Mouse (Mus musculus): Measurements from ENCODE around the gene Trat1.

Trat1 gene

GRCm38 (mm10) chr16:48771971-48772445 lies at the start of gene Trat1:
Gene Trat1, minus strand, starts transcription at chr16:48772021.
- DNase-seq (ENCODE audit: low read depth), result no peak

- peak; percentile 46 for DNase-seq (ENCODE audit: low read depth)
Observed at GRCm38 (mm10) chr16:48818524-48818923, 46.7 kb upstream of the Trat1 start.

DNA sequence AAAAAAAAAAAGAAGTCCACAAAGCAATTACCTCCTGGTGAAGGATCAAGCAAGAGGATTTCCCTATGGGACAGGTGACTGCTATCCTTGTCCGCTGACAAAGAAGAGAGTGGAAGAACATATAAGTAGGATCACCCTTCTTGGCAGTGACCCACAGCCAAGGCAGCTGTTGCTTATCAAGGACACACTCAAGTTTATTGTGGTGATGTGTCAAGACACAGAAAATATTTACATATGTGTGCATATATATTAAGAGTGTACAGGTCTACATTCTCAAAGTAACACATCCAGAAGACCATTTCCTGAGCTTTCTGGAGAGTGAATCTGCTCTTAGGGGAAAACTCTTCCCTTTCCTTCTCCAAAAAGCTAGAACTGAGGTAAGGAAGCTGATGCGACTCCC lies 44.9 kb upstream of the Trat1 start, which contains the start of gene Retnlb:
Gene Retnlb (plus strand): TSS at position 162 of the 400 bp plus-strand sequence.
- no peak for DNase-seq (ENCODE audit: low read depth)

DNA sequence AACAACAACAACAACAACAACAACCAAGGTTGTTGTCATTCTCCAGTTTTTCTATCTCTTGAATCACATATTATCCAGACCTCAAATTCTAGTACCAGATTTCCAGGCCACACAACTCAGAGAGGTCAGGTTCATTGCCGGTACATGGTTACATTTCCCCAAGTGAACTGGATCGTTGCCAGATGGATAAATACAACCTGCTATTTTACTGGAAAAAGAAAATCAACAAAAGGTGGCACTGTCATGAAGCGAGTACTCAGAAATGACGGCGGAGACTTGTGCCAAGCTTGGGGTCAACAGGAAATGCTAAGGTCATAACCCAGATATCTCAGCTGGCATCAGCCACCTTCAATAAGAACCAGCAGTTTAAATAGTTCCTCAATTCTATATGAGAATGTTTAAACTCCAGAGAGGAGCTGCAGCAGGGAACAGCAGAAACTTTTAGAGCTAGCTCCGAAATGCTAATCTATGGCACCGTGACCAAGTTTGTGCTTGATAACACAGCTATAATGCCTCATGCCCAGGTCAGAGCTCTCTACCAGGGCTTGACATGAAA lies 40.1 kb upstream of the Trat1 start:
- DNase-seq (ENCODE audit: low read depth), result no peak

DNA sequence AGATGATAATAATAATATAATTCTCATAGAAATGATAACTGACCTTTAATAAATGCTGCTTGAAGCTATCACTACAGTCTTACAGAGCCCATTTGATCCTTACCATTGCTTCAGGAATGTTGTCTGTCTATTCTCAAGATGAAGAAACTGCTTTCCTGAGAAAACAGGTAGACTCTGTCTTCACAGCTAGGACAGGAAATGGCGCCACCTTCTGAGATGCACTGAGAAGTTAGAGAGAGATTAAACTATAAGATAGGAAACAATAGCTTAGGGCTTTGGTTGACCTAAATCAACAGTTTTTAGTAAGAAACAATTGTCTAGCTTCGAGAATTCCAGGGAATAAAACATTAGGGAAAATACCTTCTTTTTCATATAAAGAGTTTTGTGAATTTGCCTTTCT lies 37.6 kb upstream of the Trat1 start:
- peak; percentile 47 for DNase-seq (ENCODE audit: low read depth)

DNA sequence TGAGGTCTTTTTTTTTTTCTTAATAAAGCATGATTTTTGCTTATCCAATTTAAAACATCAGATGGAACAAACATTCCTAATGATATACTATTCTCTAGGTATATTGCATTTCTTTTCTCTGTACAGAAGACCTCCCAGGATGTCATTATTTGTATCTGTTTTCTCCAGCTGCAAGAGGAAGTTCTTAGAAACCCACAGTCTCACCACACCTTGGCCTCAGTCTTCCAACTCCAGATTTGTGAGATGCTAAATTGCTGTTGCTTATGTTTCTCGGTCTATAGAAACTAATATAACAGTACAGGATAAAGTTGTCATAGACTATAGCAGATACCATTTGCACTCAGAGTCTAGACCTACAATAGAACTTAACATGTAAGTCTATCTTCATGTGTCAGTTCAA lies 34.7 kb upstream of the Trat1 start:
- DNase-seq (ENCODE audit: low read depth), result no peak

DNA sequence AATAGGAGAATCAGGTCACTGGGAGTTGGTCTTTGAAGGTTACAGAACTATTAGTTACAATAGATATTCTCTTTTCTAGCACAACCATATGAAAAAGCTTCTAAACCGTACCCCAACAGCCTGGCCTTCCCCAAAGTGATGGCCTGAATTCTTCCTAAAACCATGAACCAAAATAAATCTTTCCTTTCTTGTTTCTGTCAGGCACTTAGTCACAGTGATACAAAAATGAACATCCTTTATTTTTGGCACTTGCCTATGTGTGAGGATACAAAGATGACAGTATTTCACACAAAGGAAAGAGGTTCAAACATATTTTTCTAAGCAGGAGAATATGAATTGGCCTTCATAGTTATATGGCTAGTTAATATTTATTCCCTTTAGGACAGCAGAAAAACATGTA lies 33.6 kb upstream of the Trat1 start:
- no peak for DNase-seq (ENCODE audit: low read depth)

GRCm38 (mm10) chr16:48800906-48801305 lies 29.1 kb upstream of the Trat1 start:
- no peak for DNase-seq (ENCODE audit: low read depth)

DNA sequence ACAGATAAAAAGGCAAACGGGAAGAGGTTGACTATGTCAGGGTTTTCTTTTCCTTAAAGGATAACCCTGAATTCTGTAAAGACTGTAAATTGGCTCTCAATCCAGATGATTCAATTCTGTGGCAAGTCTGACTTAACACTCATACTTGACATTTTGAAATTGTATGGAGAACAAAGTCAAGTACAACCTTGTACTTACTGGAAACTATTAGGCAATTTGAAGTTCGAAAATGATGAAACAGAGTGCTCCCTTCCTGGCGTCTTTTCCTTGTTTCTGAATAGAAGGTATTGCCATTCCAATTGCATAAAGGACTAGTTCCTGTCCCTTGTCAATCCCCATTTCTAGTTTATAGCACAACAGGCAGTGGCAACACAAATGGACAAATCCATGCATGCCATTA lies 27.6 kb upstream of the Trat1 start:
- peak; percentile 38 for DNase-seq (ENCODE audit: low read depth)

GRCm38 (mm10) chr16:48798285-48798684 lies 26.5 kb upstream of the Trat1 start:
- no peak for DNase-seq (ENCODE audit: low read depth)

GRCm38 (mm10) chr16:48788704-48789185 lies 16.9 kb upstream of the Trat1 start:
- no peak for DNase-seq (ENCODE audit: low read depth)

DNA sequence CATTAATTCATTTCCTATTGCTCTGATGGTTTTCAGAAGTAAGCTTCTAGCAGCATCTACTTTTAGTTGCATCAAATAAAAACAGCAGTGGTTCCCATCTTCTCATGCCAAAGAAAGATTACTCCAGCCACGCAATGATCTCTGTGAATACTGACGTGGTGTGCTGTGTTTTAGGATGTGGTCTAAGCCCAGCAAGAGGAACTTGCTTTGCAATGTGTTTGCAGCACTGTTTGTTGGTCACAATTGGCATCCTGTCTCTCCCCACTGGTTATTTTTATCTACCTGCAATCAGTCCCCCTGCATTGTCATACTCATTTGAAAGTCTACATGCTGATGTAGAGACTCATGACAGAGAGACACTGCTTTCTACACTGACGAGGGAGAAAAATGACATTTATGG lies 14.4 kb upstream of the Trat1 start:
- no peak for DNase-seq (ENCODE audit: low read depth)

DNA sequence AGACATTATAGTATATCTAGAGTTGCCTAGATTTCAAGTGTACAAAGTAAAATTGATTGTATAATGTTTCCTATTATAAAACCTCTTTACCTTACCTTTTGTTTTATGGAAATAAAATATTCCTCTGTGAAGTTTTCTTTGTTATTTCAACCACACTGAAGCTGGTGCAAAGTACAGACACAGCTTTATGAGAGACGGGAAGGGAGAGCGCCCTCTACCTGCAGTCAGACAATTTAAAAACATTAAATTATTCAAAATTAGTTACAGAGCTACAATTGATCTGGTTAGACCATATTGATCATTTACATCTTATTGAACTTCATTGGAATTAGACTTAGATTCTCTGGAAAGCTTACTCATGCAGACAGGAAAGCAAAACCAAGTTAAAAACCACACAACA lies 5.4 kb upstream of the Trat1 start:
- no peak for DNase-seq (ENCODE audit: low read depth)

GRCm38 (mm10) chr16:48769183-48769582 lies 2.6 kb downstream of the Trat1 start:
- DNase-seq (ENCODE audit: low read depth), result no peak

- DNase-seq (ENCODE audit: low read depth), result no peak
Observed at GRCm38 (mm10) chr16:48760643-48761481, 11.0 kb downstream of the Trat1 start.

DNA sequence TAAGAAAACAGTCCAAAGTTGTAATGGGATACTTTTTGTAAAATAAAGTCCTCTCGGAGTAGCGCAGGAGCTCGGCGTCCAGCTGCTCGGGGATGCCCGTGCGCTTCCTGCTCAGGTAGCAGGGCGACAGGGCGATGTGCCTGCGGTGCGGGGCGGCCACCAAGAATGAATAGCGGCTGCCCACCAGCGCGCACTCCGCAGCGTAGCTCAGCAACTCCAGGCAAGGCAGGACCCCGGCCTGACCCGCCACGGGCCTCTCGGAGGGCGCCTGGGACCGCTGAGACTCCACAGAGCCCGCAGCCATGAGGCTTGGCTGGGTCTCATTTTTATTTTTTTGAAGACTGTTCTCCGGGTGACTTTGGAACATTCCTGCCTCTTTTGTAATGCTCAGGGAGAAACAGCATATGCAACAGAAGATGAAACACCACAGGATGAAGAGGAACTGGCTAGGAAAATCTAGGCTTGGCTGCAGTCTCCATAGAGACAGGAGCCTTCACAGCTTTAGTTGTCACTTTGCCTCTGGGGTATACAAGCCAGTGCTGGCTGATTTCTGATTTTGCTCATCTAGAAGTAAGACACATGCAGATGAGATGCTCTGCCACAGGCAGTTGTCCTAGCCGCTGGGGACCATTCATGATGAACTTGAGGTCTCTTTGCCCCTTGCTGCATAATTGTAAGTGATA lies 21.5 kb downstream of the Trat1 start:
- no peak for DNase-seq (ENCODE audit: low read depth)

DNA sequence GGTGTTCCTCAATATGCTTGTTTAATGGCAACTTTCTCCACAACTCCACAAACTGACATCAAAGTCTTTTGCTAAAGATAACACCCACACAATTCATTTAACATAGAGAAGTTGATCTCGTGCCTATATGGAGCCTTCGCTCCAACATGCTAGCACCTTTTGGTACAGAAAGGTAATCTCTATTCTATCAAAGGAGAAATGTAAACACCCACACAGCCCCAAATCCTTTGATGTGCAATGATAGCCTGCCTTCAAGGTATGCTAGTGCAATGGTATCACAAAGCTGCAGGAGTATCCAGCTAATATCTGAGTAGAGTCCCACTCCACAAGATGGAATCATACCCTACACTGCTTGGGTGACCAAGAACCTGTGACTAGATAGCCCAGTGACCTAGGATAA lies 26.4 kb downstream of the Trat1 start:
- DNase-seq (ENCODE audit: low read depth), result no peak

GRCm38 (mm10) chr16:48745011-48745410 lies 26.8 kb downstream of the Trat1 start:
- peak; percentile 72 for DNase-seq (ENCODE audit: low read depth)

GRCm38 (mm10) chr16:48741549-48741948 lies 30.3 kb downstream of the Trat1 start:
- no peak for DNase-seq (ENCODE audit: low read depth)

- no peak for DNase-seq (ENCODE audit: low read depth)
Observed at GRCm38 (mm10) chr16:48739974-48740373, 31.8 kb downstream of the Trat1 start.

- peak; percentile 80 for DNase-seq (ENCODE audit: low read depth)
Observed at GRCm38 (mm10) chr16:48738429-48738828, 33.4 kb downstream of the Trat1 start.

DNA sequence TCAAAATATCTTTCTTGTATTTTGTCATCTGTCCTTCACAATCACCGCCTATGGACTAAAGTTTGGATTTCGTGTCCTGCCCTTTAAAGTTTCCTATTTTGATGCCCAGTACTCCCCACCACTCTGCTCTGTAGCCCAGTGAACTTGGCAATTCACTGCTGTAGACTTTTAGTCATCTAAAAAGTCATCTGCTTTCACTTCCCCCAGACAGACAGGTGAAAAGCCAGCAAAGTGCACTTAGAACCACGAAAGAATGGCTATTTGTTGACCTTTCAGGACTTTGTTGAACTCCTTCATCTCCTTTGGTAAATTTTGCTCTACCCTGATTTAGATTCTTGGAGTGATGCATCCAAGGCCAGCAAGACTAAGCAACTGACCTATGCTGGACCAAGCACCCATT lies 34.9 kb downstream of the Trat1 start:
- DNase-seq (ENCODE audit: low read depth), result peak; percentile 5

DNA sequence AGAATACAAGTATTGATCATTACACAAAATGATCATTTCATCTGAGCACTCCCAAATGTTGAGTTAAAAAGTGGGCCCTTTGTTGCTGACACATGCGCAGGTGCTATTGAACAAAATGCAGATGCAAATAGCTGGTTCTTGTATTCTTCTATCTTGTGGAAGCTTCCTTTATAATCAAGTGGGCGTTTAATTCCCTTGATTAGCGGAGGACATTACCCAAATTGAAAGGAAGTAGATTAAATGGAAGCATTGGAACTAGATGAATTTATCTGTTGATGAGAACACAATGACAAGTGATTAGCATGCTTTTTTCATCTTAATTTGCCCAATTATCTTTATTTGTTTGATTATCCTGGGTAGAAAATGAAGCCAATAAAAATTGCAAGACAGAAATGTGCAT lies 51.6 kb downstream of the Trat1 start:
- no peak for DNase-seq (ENCODE audit: low read depth)
